In genomic region chr6:28134251-28134801, GRCm38 (mm10) we compare ENCODE assay signal across 8 mouse cellular contexts. TPM values are rescaled to one million over a fixed set of nuclear protein-coding genes. Genes with fewer than 3 reads are reported as not detected.
A peak's percentile ranks its signal among the peaks of the same experiment; 100 is the strongest.
DNase-seq lines count a peak whose midpoint lies in the region; ATAC-seq and TF ChIP-seq lines count a peak whose summit lies in the region.

No protein-coding gene starts in this region.

- peaks cover 11% of the 10 kb centered on the region for H3K4me1 ChIP-seq in heart, embryonic 11.5 days (ENCODE audit: control insufficient read depth, insufficient read depth, low read length)
- no peaks in the 10 kb centered on the region for H3K4me1 ChIP-seq in ES-Bruce4 (ENCODE audit: control insufficient read depth, insufficient read depth, low read length)
- peaks cover 7% of the 10 kb centered on the region for H3K4me1 ChIP-seq in embryonic facial prominence, embryonic 14.5 days (ENCODE audit: control insufficient read depth, insufficient read depth, low read length)
- H3K4me1 ChIP-seq in limb, embryonic 10.5 days = peaks cover 26% of the 10 kb centered on the region
- peaks cover 24% of the 10 kb centered on the region for H3K4me1 ChIP-seq in neural tube, embryonic 15.5 days

- no peak for DNase-seq in heart, postnatal 4 days
- peak; percentile 22 for DNase-seq in embryonic facial prominence, embryonic 14.5 days (ENCODE audit: low spot score)
- peak; percentile 63 for DNase-seq in limb, embryonic 10.5 days (ENCODE audit: low spot score)
- DNase-seq in layer of hippocampus, adult 9-10 months (ENCODE audit: low spot score) = no peak

- peaks cover 56% of the 10 kb centered on the region for H3K27me3 ChIP-seq in heart, embryonic 11.5 days (ENCODE audit: control insufficient read depth, insufficient read depth, low read length)
- H3K27me3 ChIP-seq in ES-Bruce4 (ENCODE audit: control insufficient read depth, insufficient read depth, low read length, poor library complexity, severe bottlenecking) = peaks cover 20% of the 10 kb centered on the region
- H3K27me3 ChIP-seq in embryonic facial prominence, embryonic 14.5 days (replicated peaks; ENCODE audit: control insufficient read depth, insufficient read depth, low read length) = peaks cover 51% of the 10 kb centered on the region
- peaks cover 64% of the 10 kb centered on the region for H3K27me3 ChIP-seq in limb, embryonic 10.5 days (ENCODE audit: low read depth, poor library complexity, severe bottlenecking)
- peaks cover 11% of the 10 kb centered on the region; the same call in 1 of the 2 replicates for H3K27me3 ChIP-seq in neural tube, embryonic 15.5 days (replicated peaks)

- peak overlapping the region; percentile 93 for H3K4me2 ChIP-seq in heart, embryonic 11.5 days
- peak overlapping the region; percentile 99 for H3K4me2 ChIP-seq in embryonic facial prominence, embryonic 14.5 days (ENCODE audit: low read depth, low read length)
- H3K4me2 ChIP-seq in neural tube, embryonic 15.5 days = peak overlapping the region; percentile 99

- H3K9ac ChIP-seq in heart, embryonic 11.5 days (ENCODE audit: low read depth, low read length) = no peak overlapping the region; the same call in 1 of the 2 replicates
- 0 out of 2 replicates have a peak overlapping the region, but pooled peaks have one; percentile 16 for H3K9ac ChIP-seq in ES-Bruce4 (ENCODE audit: low read depth, poor library complexity, severe bottlenecking)
- H3K9ac ChIP-seq in embryonic facial prominence, embryonic 14.5 days (ENCODE audit: low read depth, low read length) = peak overlapping the region; percentile 51
- peak overlapping the region; percentile 50 for H3K9ac ChIP-seq in neural tube, embryonic 15.5 days (replicated peaks)

- H3K27ac ChIP-seq in heart, embryonic 11.5 days (ENCODE audit: low read depth, low read length) = no peak overlapping the region
- no peak overlapping the region for H3K27ac ChIP-seq in ES-Bruce4 (ENCODE audit: insufficient read depth, low read length)
- H3K27ac ChIP-seq in embryonic facial prominence, embryonic 14.5 days (replicated peaks; ENCODE audit: low read depth, low read length) = no peak overlapping the region
- peak overlapping the region; percentile 72; the same call in 1 of the 2 replicates for H3K27ac ChIP-seq in limb, embryonic 10.5 days
- H3K27ac ChIP-seq in neural tube, embryonic 15.5 days (replicated peaks) = peak overlapping the region; percentile 42

- no peak for TF ChIP-seq EP300 in ES-Bruce4 (IDR thresholded peaks at IDR 0.05; ENCODE audit: insufficient read depth, low read depth, low read length)

- no peaks in the 10 kb centered on the region for H3K36me3 ChIP-seq in heart, embryonic 11.5 days (ENCODE audit: control insufficient read depth, insufficient read depth, low read length)
- no peaks in the 10 kb centered on the region for H3K36me3 ChIP-seq in ES-Bruce4 (ENCODE audit: control insufficient read depth, insufficient read depth, low read length, poor library complexity, severe bottlenecking)
- H3K36me3 ChIP-seq in embryonic facial prominence, embryonic 14.5 days (ENCODE audit: control insufficient read depth, insufficient read depth, low read length) = no peaks in the 10 kb centered on the region
- H3K36me3 ChIP-seq in limb, embryonic 10.5 days = no peaks in the 10 kb centered on the region
- H3K36me3 ChIP-seq in neural tube, embryonic 15.5 days = no peaks in the 10 kb centered on the region

- no peak for TF ChIP-seq POLR2A in ES-Bruce4 (IDR thresholded peaks at IDR 0.05; ENCODE audit: insufficient read depth, low read length)

- no peak for TF ChIP-seq CTCF in ES-Bruce4 (IDR thresholded peaks at IDR 0.05; ENCODE audit: low read depth, low read length)

- under 1% methylated on average over 20 of the region's 20 CpGs for WGBS in heart, embryonic 11.5 days (ENCODE audit: insufficient replicate concordance)
- 2% methylated on average over 20 of the region's 20 CpGs for WGBS in embryonic facial prominence, embryonic 14.5 days
- WGBS in limb, embryonic 10.5 days = 0% methylated on average over 20 of the region's 20 CpGs
- WGBS in neural tube, embryonic 15.5 days = under 1% methylated on average over 20 of the region's 20 CpGs

- H3K4me3 ChIP-seq in heart, embryonic 11.5 days (ENCODE audit: low read depth, low read length) = peak overlapping the region; percentile 54
- H3K4me3 ChIP-seq in ES-Bruce4 (ENCODE audit: low read depth, low read length) = peak overlapping the region; percentile 67
- peak overlapping the region; percentile 48 for H3K4me3 ChIP-seq in embryonic facial prominence, embryonic 14.5 days (ENCODE audit: low read depth, low read length)
- peak overlapping the region; percentile 62 for H3K4me3 ChIP-seq in limb, embryonic 10.5 days
- peak overlapping the region; percentile 64 for H3K4me3 ChIP-seq in neural tube, embryonic 15.5 days (replicated peaks)

- ATAC-seq in heart, embryonic 11.5 days (replicated peaks; ENCODE audit: insufficient number of reproducible peaks, low FRiP score, low TSS enrichment) = no peak
- no peak for ATAC-seq in embryonic facial prominence, embryonic 14.5 days (ENCODE audit: low read depth)
- peak; percentile 33 for ATAC-seq in neural tube, embryonic 15.5 days (ENCODE audit: low FRiP score)
- ATAC-seq in inflammation-experienced regulatory T-cells, adult 6 months = no peak

- no peaks in the 10 kb centered on the region for H3K9me3 ChIP-seq in heart, embryonic 11.5 days (replicated peaks; ENCODE audit: control insufficient read depth, low read length)
- H3K9me3 ChIP-seq in ES-Bruce4 (replicated peaks; ENCODE audit: control insufficient read depth, insufficient read depth, low read length, poor library complexity, severe bottlenecking) = no peaks in the 10 kb centered on the region
- no peaks in the 10 kb centered on the region for H3K9me3 ChIP-seq in embryonic facial prominence, embryonic 14.5 days (ENCODE audit: control insufficient read depth, low read length)
- no peaks in the 10 kb centered on the region for H3K9me3 ChIP-seq in limb, embryonic 10.5 days (replicated peaks)
- H3K9me3 ChIP-seq in neural tube, embryonic 15.5 days (replicated peaks) = no peaks in the 10 kb centered on the region

RNA-seq across cellular contexts. Expression of gene Grm8, which starts 0.7 kb away (rescaled TPM):
- 0.07 TPM in 1 of 2 replicates, not detected in the other for polyA plus RNA-seq in heart, embryonic 11.5 days (2014; fragmentation: Nextera tagmentation; extraction: Ambion mirVana)
- not detected for total RNA-seq in heart, postnatal 4 days (2021)
- polyA plus RNA-seq in ES-Bruce4 (2011; ENCODE audit: insufficient read depth, insufficient read length, low read depth, missing spikeins) = 1.7 and 1.9 TPM in 2 replicates
- polyA plus RNA-seq in embryonic facial prominence, embryonic 14.5 days (2014; fragmentation: Nextera tagmentation; extraction: Ambion mirVana) = 1.9 and 2.3 TPM in 2 replicates
- 0.40 and 0.53 TPM in 2 replicates for polyA plus RNA-seq in limb, embryonic 10.5 days (2016; fragmentation: Nextera tagmentation; extraction: Ambion mirVana)
- 12.3 and 12.9 TPM in 2 replicates for polyA plus RNA-seq in neural tube, embryonic 15.5 days (2015; fragmentation: Nextera tagmentation; extraction: Ambion mirVana)
- not detected for polyA plus RNA-seq in inflammation-experienced regulatory T-cells, adult 6 months (2017; shearing (Covaris generic))

Comparison
In these comparisons a context has a peak if more than half of its experiments do, and no peak if none do; other contexts are left out.
1. H3K27ac ChIP-seq: peak in limb, embryonic 10.5 days (single experiment) and neural tube, embryonic 15.5 days (single experiment); none in heart, embryonic 11.5 days (single experiment), ES-Bruce4 (single experiment) and embryonic facial prominence, embryonic 14.5 days (single experiment).
2. DNase-seq: peak in embryonic facial prominence, embryonic 14.5 days (single experiment) and limb, embryonic 10.5 days (single experiment); none in heart, postnatal 4 days (single experiment) and layer of hippocampus, adult 9-10 months (single experiment).
3. Peak in every context shown above with its lines, with median percentiles within 50 percentile points of each other: H3K4me2 ChIP-seq and H3K4me3 ChIP-seq.